Mouse (Mus musculus): ENCODE results near the gene Mllt3. TPM values are rescaled to one million over a fixed set of nuclear protein-coding genes. Genes with fewer than 3 reads are reported as not detected.

Gene Mllt3
- polyA plus RNA-seq, 1 experiment = 4.0 TPM

- TF ChIP-seq GATA1 (IDR thresholded peaks at IDR 0.05; ENCODE audit: borderline replicate concordance, low read length) (no peak), FLI1 (IDR thresholded peaks at IDR 0.05; ENCODE audit: low read length) (no peak)
- H3K4me1 ChIP-seq = peaks cover 10% of the 10 kb centered on the region
- no peak overlapping the region for H3K4me3 ChIP-seq (replicated peaks)
- no peaks in the 10 kb centered on the region for H3K27me3 ChIP-seq (replicated peaks)
- peaks cover 6% of the 10 kb centered on the region for H3K36me3 ChIP-seq (replicated peaks; ENCODE audit: low read length)
- H3K9me3 ChIP-seq = no peaks in the 10 kb centered on the region
Observed at GRCm38 (mm10) chr4:88015765-88016164, 17.4 kb downstream of the Mllt3 start.

DNA sequence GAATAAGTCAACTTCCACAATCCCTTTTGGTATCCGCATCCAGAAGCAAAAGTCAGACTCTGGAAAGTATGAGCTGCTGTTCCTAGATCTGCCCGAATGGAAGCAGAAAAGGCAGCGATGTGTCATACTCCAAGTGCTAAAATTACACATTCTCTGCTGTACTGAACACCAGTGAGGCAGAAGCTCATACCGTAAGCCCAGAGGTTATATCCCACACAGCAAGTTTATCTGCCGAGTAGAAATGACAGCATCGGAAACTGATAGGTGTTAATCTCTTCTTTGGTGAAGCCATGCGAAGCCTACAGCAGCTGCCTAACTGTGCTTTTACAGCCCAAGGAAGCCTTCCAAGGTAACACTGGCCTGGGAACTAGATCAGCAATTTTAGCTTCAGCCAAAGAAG lies 17.9 kb downstream of the Mllt3 start:
- Histone ChIP-seq H3K36me3 (replicated peaks; ENCODE audit: low read length) (peaks cover 6% of the 10 kb centered on the region), H3K4me3 (replicated peaks) (no peak overlapping the region), H3K4me1 (peaks cover 10% of the 10 kb centered on the region), H3K27me3 (replicated peaks) (no peaks in the 10 kb centered on the region), H3K9me3 (no peaks in the 10 kb centered on the region)
- no peak for TF ChIP-seq GATA1 (IDR thresholded peaks at IDR 0.05; ENCODE audit: borderline replicate concordance, low read length)
- TF ChIP-seq FLI1 (IDR thresholded peaks at IDR 0.05; ENCODE audit: low read length) = no peak

- Histone ChIP-seq H3K4me3 (replicated peaks) (no peak overlapping the region), H3K27me3 (replicated peaks) (no peaks in the 10 kb centered on the region), H3K4me1 (peaks cover 10% of the 10 kb centered on the region), H3K36me3 (replicated peaks; ENCODE audit: low read length) (peaks cover 8% of the 10 kb centered on the region), H3K9me3 (no peaks in the 10 kb centered on the region)
- TF ChIP-seq FLI1 (IDR thresholded peaks at IDR 0.05; ENCODE audit: low read length) (no peak), GATA1 (IDR thresholded peaks at IDR 0.05; ENCODE audit: borderline replicate concordance, low read length) (no peak)
Observed at GRCm38 (mm10) chr4:88012774-88013173, 20.4 kb downstream of the Mllt3 start.

GRCm38 (mm10) chr4:88011870-88012572 lies 21.1 kb downstream of the Mllt3 start:
- Histone ChIP-seq H3K36me3 (replicated peaks; ENCODE audit: low read length) (peaks cover 8% of the 10 kb centered on the region), H3K4me3 (replicated peaks) (no peak overlapping the region), H3K27me3 (replicated peaks) (no peaks in the 10 kb centered on the region), H3K9me3 (no peaks in the 10 kb centered on the region), H3K4me1 (peaks cover 10% of the 10 kb centered on the region)
- TF ChIP-seq GATA1 (IDR thresholded peaks at IDR 0.05; ENCODE audit: borderline replicate concordance, low read length) (no peak), FLI1 (IDR thresholded peaks at IDR 0.05; ENCODE audit: low read length) (no peak)

- no peak overlapping the region for H3K4me3 ChIP-seq (replicated peaks)
- H3K36me3 ChIP-seq (replicated peaks; ENCODE audit: low read length) = peaks cover 8% of the 10 kb centered on the region
- peaks cover 14% of the 10 kb centered on the region for H3K4me1 ChIP-seq
- no peaks in the 10 kb centered on the region for H3K9me3 ChIP-seq
- TF ChIP-seq FLI1 (IDR thresholded peaks at IDR 0.05; ENCODE audit: low read length) (no peak), GATA1 (IDR thresholded peaks at IDR 0.05; ENCODE audit: borderline replicate concordance, low read length) (no peak)
- no peaks in the 10 kb centered on the region for H3K27me3 ChIP-seq (replicated peaks)
Observed at GRCm38 (mm10) chr4:88010441-88010840, 22.7 kb downstream of the Mllt3 start.

DNA sequence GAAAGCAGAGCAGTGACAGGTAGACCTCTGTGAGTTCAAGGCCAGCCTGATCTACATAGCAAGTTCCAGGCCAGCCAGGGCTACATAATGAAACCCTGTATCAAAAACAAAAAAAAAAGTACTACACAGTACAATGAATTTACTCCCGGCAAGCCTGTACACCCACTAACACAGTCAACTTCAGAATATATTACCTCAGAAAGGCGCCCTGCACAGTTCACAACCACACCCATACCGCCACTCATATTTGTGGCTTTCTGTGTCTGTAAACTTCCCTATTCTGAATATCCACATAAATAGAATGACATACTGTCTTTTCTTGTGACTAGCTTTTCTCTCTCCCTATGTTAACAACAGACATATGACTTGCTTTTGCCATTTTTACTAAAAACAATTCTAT lies 27.4 kb downstream of the Mllt3 start:
- Histone ChIP-seq H3K9me3 (no peaks in the 10 kb centered on the region), H3K4me1 (peaks cover 23% of the 10 kb centered on the region), H3K27me3 (replicated peaks) (no peaks in the 10 kb centered on the region), H3K36me3 (replicated peaks; ENCODE audit: low read length) (peaks cover 7% of the 10 kb centered on the region), H3K4me3 (replicated peaks) (no peak overlapping the region)
- TF ChIP-seq FLI1 (IDR thresholded peaks at IDR 0.05; ENCODE audit: low read length) (no peak), GATA1 (IDR thresholded peaks at IDR 0.05; ENCODE audit: borderline replicate concordance, low read length) (no peak)

GRCm38 (mm10) chr4:88003159-88003948 lies 29.8 kb downstream of the Mllt3 start:
- TF ChIP-seq GATA1 (IDR thresholded peaks at IDR 0.05; ENCODE audit: borderline replicate concordance, low read length) (no peak), FLI1 (IDR thresholded peaks at IDR 0.05; ENCODE audit: low read length) (no peak)
- no peaks in the 10 kb centered on the region for H3K9me3 ChIP-seq
- peaks cover 26% of the 10 kb centered on the region for H3K4me1 ChIP-seq
- H3K4me3 ChIP-seq (replicated peaks) = no peak overlapping the region
- peaks cover 9% of the 10 kb centered on the region for H3K36me3 ChIP-seq (replicated peaks; ENCODE audit: low read length)
- no peaks in the 10 kb centered on the region for H3K27me3 ChIP-seq (replicated peaks)

GRCm38 (mm10) chr4:87991710-87992109 lies 41.5 kb downstream of the Mllt3 start:
- no peak overlapping the region for H3K4me3 ChIP-seq (replicated peaks)
- no peaks in the 10 kb centered on the region for H3K36me3 ChIP-seq (replicated peaks; ENCODE audit: low read length)
- peaks cover 14% of the 10 kb centered on the region for H3K4me1 ChIP-seq
- no peaks in the 10 kb centered on the region for H3K9me3 ChIP-seq
- no peaks in the 10 kb centered on the region for H3K27me3 ChIP-seq (replicated peaks)
- TF ChIP-seq GATA1 (IDR thresholded peaks at IDR 0.05; ENCODE audit: borderline replicate concordance, low read length) = no peak
- no peak for TF ChIP-seq FLI1 (IDR thresholded peaks at IDR 0.05; ENCODE audit: low read length)

- TF ChIP-seq FLI1 (IDR thresholded peaks at IDR 0.05; ENCODE audit: low read length) (no peak), GATA1 (IDR thresholded peaks at IDR 0.05; ENCODE audit: borderline replicate concordance, low read length) (no peak)
- no peak overlapping the region for H3K4me3 ChIP-seq (replicated peaks)
Observed at GRCm38 (mm10) chr4:87990940-87991339, 42.2 kb downstream of the Mllt3 start.

GRCm38 (mm10) chr4:87985281-87985680 lies 47.9 kb downstream of the Mllt3 start:
- Histone ChIP-seq H3K9me3 (no peaks in the 10 kb centered on the region), H3K4me1 (peaks cover 11% of the 10 kb centered on the region), H3K36me3 (replicated peaks; ENCODE audit: low read length) (no peaks in the 10 kb centered on the region), H3K27me3 (replicated peaks) (no peaks in the 10 kb centered on the region), H3K4me3 (replicated peaks) (no peak overlapping the region)
- TF ChIP-seq FLI1 (IDR thresholded peaks at IDR 0.05; ENCODE audit: low read length) = no peak
- no peak for TF ChIP-seq GATA1 (IDR thresholded peaks at IDR 0.05; ENCODE audit: borderline replicate concordance, low read length)

More at GRCm38 (mm10) chr4:87990940-87991339, 42.2 kb downstream of the Mllt3 start:
- Histone ChIP-seq H3K9me3 (no peaks in the 10 kb centered on the region), H3K4me1 (peaks cover 14% of the 10 kb centered on the region), H3K36me3 (replicated peaks; ENCODE audit: low read length) (no peaks in the 10 kb centered on the region), H3K27me3 (replicated peaks) (no peaks in the 10 kb centered on the region)

All from megakaryocyte, embryonic 14.5 days (primary cell).